Mouse (Mus musculus) embryonic fibroblast, embryonic 13.5 days (primary cell): ENCODE measurements around the gene Sbf1.

Experiments
- CTCF ChIP-seq: IDR thresholded peaks from 2 replicates; pipeline ENCODE4 v1.5.1; 2011; ENCODE audit warnings: mild to moderate bottlenecking, control low read depth, low read length, moderate library complexity, borderline replicate concordance; ENCODE audit not compliant: insufficient read depth
- POLR2A ChIP-seq: IDR thresholded peaks from 2 replicates; pipeline ENCODE4 v1.6.1; 2011; ENCODE audit warnings: low read depth, mild to moderate bottlenecking, control low read depth, low read length, moderate library complexity

DNA sequence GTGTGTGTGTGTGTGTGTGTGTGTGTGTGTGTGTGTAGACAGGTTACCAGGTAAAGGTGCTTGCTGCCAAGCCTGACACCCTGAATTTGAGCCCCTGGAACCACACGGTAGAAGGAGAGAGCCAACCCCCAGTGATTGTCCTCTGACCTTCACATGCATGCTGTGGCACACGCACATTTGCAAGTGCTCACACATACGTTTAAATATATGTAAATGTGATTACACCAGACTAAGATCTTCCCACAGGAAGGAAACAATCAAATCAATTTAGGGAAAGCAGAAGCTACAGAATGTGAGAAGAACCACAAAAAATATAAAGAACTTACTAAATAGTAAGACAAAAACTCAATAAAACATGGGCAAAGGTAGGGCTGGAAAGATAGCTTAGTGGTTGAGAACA is 25.0 kb upstream of the Sbf1 start:
- TF ChIP-seq CTCF (no peak), POLR2A (no peak)
